Mouse (Mus musculus) intestine, embryonic 15.5 days (tissue): Measurements from ENCODE around the gene Gm13306. TPM values are rescaled to one million over a fixed set of nuclear protein-coding genes. Genes with fewer than 3 reads are reported as not detected.
"Not testable (repeated sequence)": the region's sequence is repeated elsewhere in the genome, so short reads cannot be mapped to it uniquely, and the experiment has no call there.

Experiments used
- ATAC-seq: fragments of 200-750 bp; cut with Nextera tagmentation; 2 replicates; pipeline ENCODE4 v1.8.0; 2017; ENCODE audit warnings: moderate TSS enrichment, moderate library complexity
- H3K27ac ChIP-seq: fragments of 300-500 bp; sonication (generic); 2 replicates; pipeline ENCODE4 v1.5.1; 2015; ENCODE audit warnings: mild to moderate bottlenecking, inconsistent platforms
- H3K27me3 ChIP-seq: fragments of 300-500 bp; sonication (generic); replicated peaks from 2 replicates; pipeline ENCODE4 v1.6.1; 2015; ENCODE audit warnings: inconsistent platforms
- H3K36me3 ChIP-seq: fragments of 300-500 bp; sonication (generic); 2 replicates; pipeline ENCODE4 v1.6.1; 2015; ENCODE audit warnings: inconsistent platforms
- H3K4me1 ChIP-seq: fragments of 300-500 bp; sonication (generic); replicated peaks from 2 replicates; pipeline ENCODE4 v1.6.1; 2015; ENCODE audit warnings: inconsistent platforms
- H3K4me2 ChIP-seq: fragments of 300-500 bp; sonication (generic); replicated peaks from 2 replicates; pipeline ENCODE4 v1.6.1; 2015; ENCODE audit warnings: mild to moderate bottlenecking, inconsistent platforms
- H3K4me3 ChIP-seq: fragments of 300-500 bp; sonication (generic); replicated peaks from 2 replicates; pipeline ENCODE4 v1.5.1; 2015; ENCODE audit warnings: inconsistent platforms
- H3K9ac ChIP-seq: fragments of 300-500 bp; sonication (generic); 2 replicates; pipeline ENCODE4 v1.6.1; 2015; ENCODE audit warnings: inconsistent platforms
- H3K9me3 ChIP-seq: fragments of 300-500 bp; sonication (generic); 2 replicates; pipeline ENCODE4 v1.6.1; 2016; ENCODE audit warnings: inconsistent platforms
- WGBS: fragments of 180-500 bp; shearing (Covaris S2); methylation state at CpG from one replicate; pipeline ENCODE4 v1.1.7; 2015; 5-methylcytosine and 5-hydroxymethylcytosine counted together
- polyA plus RNA-seq: library from polyadenylated mRNA; unstranded; fragments of >200 nt; fragmentation: Nextera tagmentation; extraction: Ambion mirVana; gene quantifications from 2 replicates; pipeline ENCODE4 v1.2.1, GENCODE M21; 2015

Gene Gm13306
- polyA plus RNA-seq = not detected in 2 replicates

DNA sequence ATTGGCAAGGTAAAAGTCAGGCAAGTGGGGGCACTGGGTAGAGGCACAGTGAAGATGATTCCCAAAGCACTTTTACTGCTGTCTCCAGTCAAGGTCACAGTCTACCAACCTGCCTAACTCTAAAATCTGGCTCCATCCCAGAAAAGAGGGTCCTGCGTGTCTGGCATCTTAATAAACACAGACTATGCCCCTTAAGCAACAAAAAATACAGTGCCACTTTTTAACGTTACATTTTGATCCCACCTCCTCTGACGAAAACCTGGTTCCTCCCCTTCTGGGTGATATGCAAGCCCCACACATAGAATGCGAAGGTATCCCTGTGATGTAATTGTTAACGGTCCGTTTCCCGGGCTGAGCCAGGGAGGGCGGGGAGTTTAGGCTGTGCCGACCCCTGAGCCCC lies at the start of gene Gm13306:
TSS of gene Gm13306 (plus strand) at position 301 of the 400 bp plus-strand sequence.
- H3K4me3 ChIP-seq, H3K9ac ChIP-seq, H3K27ac ChIP-seq, H3K9me3 ChIP-seq, H3K4me2 ChIP-seq, H3K27me3 ChIP-seq, H3K4me1 ChIP-seq, H3K36me3 ChIP-seq, ATAC-seq: not testable (repeated sequence)
- no CpG with 5 or more reads among the region's 9 CpGs for WGBS

DNA sequence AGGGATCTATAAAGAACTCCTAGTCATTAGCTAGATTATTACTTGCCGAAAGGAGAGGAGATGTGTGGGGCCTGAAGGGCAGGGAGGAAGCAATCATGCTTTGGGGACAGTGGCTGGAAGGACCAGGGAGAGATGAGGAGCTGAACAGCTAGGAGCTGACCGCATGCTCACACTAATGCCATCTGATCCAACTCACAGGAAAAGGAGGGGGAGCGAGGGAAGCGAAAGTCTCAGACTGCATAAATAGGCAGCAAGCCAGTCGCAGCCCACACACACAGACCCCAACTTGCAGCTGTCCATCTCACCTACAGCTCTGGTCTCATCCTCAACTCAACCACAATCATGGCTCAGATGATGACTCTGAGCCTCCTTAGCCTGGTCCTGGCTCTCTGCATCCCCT lies 38.7 kb upstream of the Gm13306 start, which contains the start of gene Gm13304:
TSS of gene Gm13304 (plus strand) at position 301 of the 400 bp plus-strand sequence.
- H3K9ac ChIP-seq, H3K36me3 ChIP-seq, H3K27me3 ChIP-seq, H3K27ac ChIP-seq, H3K4me2 ChIP-seq, H3K9me3 ChIP-seq, ATAC-seq, H3K4me3 ChIP-seq, H3K4me1 ChIP-seq: not testable (repeated sequence)
- no CpG with 5 or more reads among the region's 5 CpGs for WGBS

DNA sequence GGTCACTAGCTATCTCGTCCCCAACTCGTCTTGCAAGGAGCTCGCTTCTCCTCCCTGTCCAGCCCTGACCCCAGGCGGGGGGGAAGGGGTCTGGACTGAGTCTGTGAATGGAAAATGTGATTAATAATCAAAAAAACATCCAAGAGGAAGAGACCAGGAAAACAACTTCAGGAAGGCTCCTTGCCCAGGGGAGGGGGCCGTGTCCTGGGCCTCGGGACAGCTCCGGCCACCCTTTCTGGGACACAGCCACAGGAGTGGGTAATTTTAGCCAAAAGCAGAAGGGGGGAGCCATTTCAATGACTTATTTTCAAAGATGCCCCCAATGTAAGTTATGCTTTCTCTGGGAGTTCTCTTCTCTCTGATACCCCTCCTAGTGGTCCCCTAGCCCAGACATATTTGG lies 15.3 kb downstream of the Gm13306 start, which contains the start of gene Gm13305:
TSS of gene Gm13305 (minus strand) at position 101 of the 400 bp plus-strand sequence.
- not testable (repeated sequence) for H3K27me3 ChIP-seq, H3K9me3 ChIP-seq, H3K4me2 ChIP-seq, H3K27ac ChIP-seq, H3K4me1 ChIP-seq, H3K4me3 ChIP-seq, ATAC-seq, H3K9ac ChIP-seq, H3K36me3 ChIP-seq
- whole genome bisulfite sequencing = no CpG with 5 or more reads among the region's 7 CpGs

DNA sequence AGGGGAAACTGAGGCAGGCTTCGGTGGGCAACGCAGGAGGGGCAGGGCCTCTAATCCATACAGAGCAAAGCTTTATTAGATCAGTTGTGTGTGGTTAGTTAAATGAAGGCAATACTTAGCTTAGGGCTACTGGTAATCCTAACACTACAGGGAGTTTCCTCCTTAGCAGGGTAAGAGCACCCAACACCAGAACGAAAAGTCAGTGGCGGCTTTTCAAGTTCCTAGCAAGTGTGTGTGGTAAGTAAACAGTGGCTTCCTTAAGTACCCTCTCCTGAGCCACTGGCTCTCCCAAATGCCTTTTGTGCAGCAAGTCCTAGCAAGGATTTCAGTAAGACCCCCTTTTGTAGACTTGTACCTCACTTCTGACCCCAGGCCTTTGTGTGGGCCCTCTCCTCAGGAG lies 25.0 kb downstream of the Gm13306 start:
- H3K4me1 ChIP-seq, H3K9ac ChIP-seq, H3K4me3 ChIP-seq, H3K27ac ChIP-seq, ATAC-seq, H3K9me3 ChIP-seq, H3K27me3 ChIP-seq, H3K36me3 ChIP-seq, H3K4me2 ChIP-seq: not testable (repeated sequence)
- WGBS = no CpG with 5 or more reads among the region's 4 CpGs

DNA sequence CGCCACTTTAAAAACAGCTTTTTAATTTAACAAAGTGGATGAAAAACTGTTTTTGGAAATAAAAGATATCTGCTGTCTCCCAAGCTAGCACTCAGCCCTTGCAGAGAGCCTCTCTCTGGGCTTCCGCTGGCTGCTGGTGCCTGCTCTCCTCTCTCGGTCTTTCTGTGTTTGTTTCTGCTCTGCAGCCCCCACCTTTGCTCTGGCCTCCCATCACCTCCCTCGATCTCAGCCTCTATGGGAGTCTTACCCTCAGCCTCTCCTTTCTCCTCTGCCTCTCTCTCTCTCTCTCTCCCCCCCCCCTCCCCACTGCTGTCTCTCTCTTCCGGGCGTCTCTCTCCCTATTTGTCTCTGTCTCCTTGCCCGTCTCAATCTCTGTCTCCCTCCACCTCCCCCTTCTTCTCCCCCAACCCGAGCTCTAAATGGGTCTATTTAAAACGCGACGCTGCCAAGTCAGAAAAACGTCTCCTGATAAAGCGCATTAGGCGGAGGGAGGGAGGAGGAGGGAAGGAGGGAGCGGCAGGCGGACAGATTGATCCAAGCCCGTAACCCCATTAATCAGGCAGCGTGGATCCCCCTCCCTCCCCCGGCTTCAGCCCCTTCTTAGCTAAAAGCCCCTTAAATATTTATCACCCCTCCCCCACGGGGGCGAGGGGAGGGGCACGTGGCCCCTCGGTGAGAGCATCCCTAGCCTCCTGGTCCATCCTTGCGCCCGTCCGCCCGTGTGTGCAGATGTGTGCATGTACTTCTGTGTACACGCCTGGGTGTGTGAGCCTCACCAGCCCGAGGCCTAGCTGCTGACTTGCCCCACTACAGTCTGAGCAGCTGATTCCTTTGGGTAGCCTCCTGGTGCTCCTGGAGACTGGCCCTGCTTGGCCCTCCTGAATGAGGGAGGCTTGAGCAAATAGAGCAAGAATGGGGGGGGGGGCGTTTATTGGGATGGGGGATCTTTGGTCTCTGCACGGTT lies 30.3 kb downstream of the Gm13306 start:
- no CpG with 5 or more reads among the region's 31 CpGs for WGBS
- not testable (repeated sequence) for H3K27me3 ChIP-seq

DNA sequence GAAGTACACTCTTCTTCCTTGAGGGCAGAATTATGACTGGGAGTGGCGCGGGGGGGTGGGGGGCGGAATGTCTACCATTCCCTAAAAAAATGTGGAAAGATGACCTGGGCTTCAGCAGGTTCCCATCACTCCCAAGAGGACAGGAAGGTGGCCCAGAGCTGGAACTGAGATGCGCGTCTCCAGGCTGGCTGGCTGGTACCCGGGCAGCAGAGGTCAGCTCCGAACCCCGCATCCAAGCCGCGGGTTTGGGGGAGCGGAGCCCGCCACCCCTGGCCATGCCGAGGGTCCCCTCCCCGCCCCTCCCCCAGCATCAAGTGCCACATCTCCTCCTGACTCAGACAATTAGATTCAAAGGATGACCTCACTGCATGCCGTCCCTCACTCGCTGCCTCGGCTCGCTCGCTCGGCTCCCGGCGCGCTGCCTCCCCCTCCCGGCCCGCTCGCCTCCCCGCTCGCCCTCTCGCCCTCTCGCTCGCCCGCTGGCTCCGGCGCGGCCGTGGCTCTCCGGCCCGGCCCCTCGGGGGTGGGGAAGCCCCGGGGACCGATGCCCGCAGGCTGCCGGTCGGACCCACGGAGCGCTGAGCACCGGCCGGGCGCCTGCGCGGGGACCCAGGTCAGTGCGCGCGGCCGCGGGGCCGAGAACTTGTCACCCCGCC lies 31.2 kb downstream of the Gm13306 start:
- not testable (repeated sequence) for H3K27ac ChIP-seq, H3K4me2 ChIP-seq, H3K9ac ChIP-seq, H3K36me3 ChIP-seq, H3K9me3 ChIP-seq, H3K4me3 ChIP-seq, ATAC-seq, H3K4me1 ChIP-seq, H3K27me3 ChIP-seq
- WGBS = no CpG with 5 or more reads among the region's 58 CpGs

More for the DNA sequence above, 30.3 kb downstream of the Gm13306 start:
- H3K27ac ChIP-seq, ATAC-seq, H3K4me3 ChIP-seq, H3K9ac ChIP-seq, H3K4me2 ChIP-seq, H3K4me1 ChIP-seq, H3K9me3 ChIP-seq, H3K36me3 ChIP-seq: not testable (repeated sequence)

DNA sequence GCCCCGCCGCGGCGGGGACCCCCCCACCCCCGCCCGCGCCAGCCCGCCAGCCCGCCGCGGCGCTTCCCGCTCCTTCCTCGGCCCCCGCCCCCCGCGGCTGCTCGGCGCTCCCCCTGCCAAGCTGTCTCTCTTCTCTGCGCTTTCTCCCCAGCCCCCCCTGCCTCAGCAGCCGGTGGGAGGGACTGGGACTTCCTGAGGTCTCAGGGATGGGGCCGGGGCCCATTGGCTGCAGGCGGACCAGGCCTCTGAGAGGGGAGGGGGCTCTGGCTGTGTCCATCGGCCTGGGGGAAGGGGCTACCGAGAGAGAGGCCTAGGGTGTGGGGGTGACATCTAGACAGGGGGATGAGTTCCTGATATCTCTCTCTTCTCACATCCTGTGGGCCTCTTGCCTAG lies 31.7 kb downstream of the Gm13306 start:
- H3K27ac ChIP-seq, H3K9ac ChIP-seq, H3K36me3 ChIP-seq, H3K9me3 ChIP-seq, H3K4me2 ChIP-seq, H3K4me1 ChIP-seq, H3K4me3 ChIP-seq, H3K27me3 ChIP-seq: not testable (repeated sequence)
- WGBS = no CpG with 5 or more reads among the region's 25 CpGs
- ATAC-seq = peak; percentile 41; the same call in 1 of the 2 replicates

Other genes with a start within 250 kb of the Gm13306 start
- gene Gm21541, start 249.8 kb upstream of the Gm13306 start, polyA plus RNA-seq = 16.9 and 31.6 TPM in 2 replicates
- gene Gm20878, start 211.9 kb upstream of the Gm13306 start, polyA plus RNA-seq = 0.70 and 1.5 TPM in 2 replicates
- gene Fam205a4, start 187.4 kb upstream of the Gm13306 start, polyA plus RNA-seq = 0.15 and 0.20 TPM in 2 replicates
- 0.10 TPM in 1 of 2 replicates, not detected in the other for gene Gm21093, start 118.7 kb upstream of the Gm13306 start, polyA plus RNA-seq
- gene Gm3893, start 62.2 kb upstream of the Gm13306 start, polyA plus RNA-seq = not detected in 2 replicates
- gene Gm13304, start 38.6 kb upstream of the Gm13306 start, polyA plus RNA-seq = 13.7 TPM in 1 of 2 replicates, not detected in the other
- not detected in 2 replicates for gene Gm13305, start 15.2 kb downstream of the Gm13306 start, polyA plus RNA-seq
- gene Gm10600, start 87.2 kb downstream of the Gm13306 start, polyA plus RNA-seq = not detected in 2 replicates
- gene Ccl21b, start 102.3 kb downstream of the Gm13306 start, polyA plus RNA-seq = not detected in 2 replicates
- gene Gm21953, start 140.8 kb downstream of the Gm13306 start, polyA plus RNA-seq = not detected in 2 replicates
- not detected in 2 replicates for gene Fam205a3, start 164.9 kb downstream of the Gm13306 start, polyA plus RNA-seq